Comparison of ENCODE assay signal across 19 mouse cellular contexts in the genomic region with DNA sequence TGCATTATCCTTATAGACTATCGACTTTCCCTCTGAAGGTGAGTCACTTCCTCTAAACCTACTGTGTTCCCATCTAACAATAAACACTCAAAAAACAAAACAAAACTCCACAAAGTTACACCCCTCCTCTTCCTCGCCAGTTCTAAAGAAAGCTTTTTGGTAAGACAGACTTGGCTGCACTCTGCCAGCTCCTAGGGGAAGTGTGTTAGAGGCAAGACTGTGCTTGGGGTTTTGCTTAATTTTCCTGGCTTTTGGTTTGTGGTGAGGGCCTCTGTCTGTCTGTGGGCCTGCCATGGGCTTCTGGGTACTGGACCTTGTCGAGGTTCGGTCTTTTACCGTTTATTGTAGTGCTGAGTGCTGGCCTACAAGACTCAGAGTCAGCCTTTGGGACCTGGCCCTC. TPM values are rescaled to one million over a fixed set of nuclear protein-coding genes. Genes with fewer than 3 reads are reported as not detected.
"Had no signal": no experiment of that assay in that cellular context is flagged by ENCODE, and none has a peak within 500 bp of the region (broad histone marks: within the 10 kb centered on the region; RNA-seq: fewer than 3 reads in every experiment).

No protein-coding gene starts in this region.

- H3K4me3 ChIP-seq: megakaryocyte, embryonic 14.5 days; midbrain, embryonic 13.5 days; midbrain, embryonic 15.5 days; neural tube, embryonic 12.5 days; stomach, embryonic 15.5 days had no signal

- H3K4me1 ChIP-seq: midbrain, embryonic 13.5 days; midbrain, embryonic 15.5 days; neural tube, embryonic 12.5 days had no signal

- H3K27me3 ChIP-seq: midbrain, embryonic 13.5 days; midbrain, embryonic 15.5 days; neural tube, embryonic 12.5 days; stomach, embryonic 15.5 days had no signal

- H3K27ac ChIP-seq: midbrain, embryonic 13.5 days; midbrain, embryonic 15.5 days; neural tube, embryonic 12.5 days; stomach, embryonic 15.5 days; stomach, postnatal 0 days had no signal

- ATAC-seq: midbrain, embryonic 13.5 days; midbrain, embryonic 15.5 days had no signal

- DNase-seq: lung, adult 18-20 months; lung, embryonic 14.5 days; lung, postnatal 10 days; lung, postnatal 4 days; right cerebral cortex, postnatal 14 days; thymus, adult 2 months; thymus, postnatal 25 days; thymus, postnatal 4 days had no signal

RNA-seq across cellular contexts. Expression of a gene that starts 5.6 kb away (rescaled TPM):
- total RNA-seq: monocyte, adult 5-6 weeks; neutrophil, adult 5-6 weeks had no signal
- polyA plus RNA-seq: midbrain, embryonic 11.5 days; neural tube, embryonic 12.5 days had no signal

RNA-seq across cellular contexts. Expression of a gene that starts 8.9 kb away (rescaled TPM):
- total RNA-seq: midbrain, postnatal 0 days had no signal
- polyA plus RNA-seq: lung, embryonic 14.5 days; midbrain, embryonic 11.5 days; midbrain, embryonic 13.5 days; midbrain, embryonic 15.5 days; midbrain, postnatal 0 days; neural tube, embryonic 12.5 days; neural tube, embryonic 14.5 days had no signal

RNA-seq across cellular contexts. Expression of a gene that starts 53.0 kb away (rescaled TPM):
- total RNA-seq: midbrain, postnatal 0 days; monocyte, adult 5-6 weeks had no signal
